Mouse (Mus musculus) megakaryocyte-erythroid progenitor cell, adult 5-6 weeks (primary cell): ENCODE results near the gene Pgc. TPM values are rescaled to one million over a fixed set of nuclear protein-coding genes. Genes with fewer than 3 reads are reported as not detected.

Source experiments
- ATAC-seq: replicated peaks from 2 replicates; pipeline ENCODE4 v1.8.0; 2016; ENCODE audit warnings: mild to moderate bottlenecking, inconsistent platforms; ENCODE audit not compliant: severe bottlenecking, poor library complexity, low FRiP score, low TSS enrichment
- total RNA-seq, 2 experiments: library from RNA; stranded (forward) in 1 of 2; stranded (reverse) in 1 of 2; fragments of 200-1000, 215-1000 nt in 1 of 2; fragments of >200 nt in 1 of 2; fragmentation: Nextera tagmentation in 1 of 2; gene quantifications; 2 replicates each; pipeline ENCODE4 v1.2.3; 2014 to 2017

Pgc gene
- total RNA-seq, 2 experiments from 2014 or later = not detected

DNA sequence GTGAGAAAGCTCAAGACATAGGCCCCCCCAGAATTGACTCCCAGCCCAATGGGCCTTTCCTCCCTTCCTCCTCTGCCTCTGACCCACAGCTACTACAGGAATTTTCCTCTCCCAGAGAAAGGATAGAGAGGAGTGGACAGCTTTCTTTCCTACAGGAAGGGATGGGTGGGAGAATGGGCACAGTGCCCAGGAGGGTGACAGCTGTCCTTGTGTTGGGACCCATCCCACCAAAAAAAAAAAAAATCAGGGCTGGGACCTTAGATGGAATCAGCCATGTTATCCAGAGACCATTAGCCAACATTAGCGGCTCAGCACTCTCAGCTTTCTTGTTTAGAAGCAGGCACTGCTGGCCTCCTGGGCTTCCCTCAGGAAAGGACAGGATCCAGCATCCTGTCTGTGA lies 20.4 kb upstream of the Pgc start:
- ATAC-seq = no peak

DNA sequence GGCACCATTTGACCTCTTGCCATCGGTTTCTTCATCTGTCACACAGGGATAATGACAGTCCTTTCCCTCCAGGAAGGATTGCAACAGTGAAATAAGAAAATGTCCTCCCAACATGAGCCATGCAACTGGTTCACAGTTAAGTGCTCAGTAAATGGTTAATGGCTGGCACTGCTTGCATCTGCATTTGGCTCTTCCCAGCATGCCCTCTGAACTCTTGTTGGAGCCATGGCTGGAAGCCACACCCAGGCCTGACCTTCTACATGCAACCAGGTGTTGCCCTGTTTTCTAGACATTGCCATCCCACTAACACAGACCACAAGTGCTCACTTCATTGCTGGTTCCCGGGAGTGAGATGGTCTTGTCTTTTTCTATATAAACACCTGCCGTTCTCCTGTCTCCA lies 18.7 kb upstream of the Pgc start:
- no peak for ATAC-seq

- ATAC-seq = no peak
Measured at GRCm38 (mm10) chr17:47708972-47709371, 17.7 kb upstream of the Pgc start.

GRCm38 (mm10) chr17:47710036-47710435 lies 16.6 kb upstream of the Pgc start:
- 0 out of 2 replicates have a peak, but pooled peaks have one; percentile 18 for ATAC-seq

GRCm38 (mm10) chr17:47711883-47712282 lies 14.8 kb upstream of the Pgc start:
- no peak for ATAC-seq

DNA sequence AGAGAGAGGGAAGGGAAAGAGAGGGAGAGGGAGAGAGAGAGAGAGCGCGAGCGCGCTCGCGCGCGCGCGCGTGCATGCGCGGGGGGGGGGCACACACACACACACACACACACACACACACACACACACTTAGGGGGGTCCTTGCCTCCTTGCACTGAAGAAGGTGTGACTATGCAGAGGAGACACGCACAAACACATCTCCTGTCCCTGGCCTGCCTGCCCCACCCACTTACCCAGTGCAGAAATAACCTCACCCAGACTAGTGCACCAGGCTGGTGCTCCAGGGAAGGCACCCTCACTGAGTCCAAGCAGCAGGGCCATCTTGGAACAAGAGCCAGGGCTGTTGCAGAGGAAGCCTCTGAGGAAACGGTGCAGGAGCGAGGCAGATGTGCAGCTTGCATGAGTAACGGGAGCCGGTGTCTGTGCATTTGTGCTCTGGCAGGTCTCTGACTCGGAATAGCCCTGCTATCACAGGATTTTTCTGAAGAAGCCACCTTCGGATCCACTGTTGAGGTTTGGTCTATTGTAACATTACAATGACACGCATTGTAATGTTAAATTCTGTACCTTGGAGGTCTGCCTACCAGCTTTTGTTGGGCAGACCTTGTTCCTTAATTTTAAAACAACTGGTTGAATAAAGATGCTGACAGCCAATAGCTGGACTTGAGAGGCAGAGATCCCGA lies 13.6 kb upstream of the Pgc start:
- ATAC-seq = no peak

DNA sequence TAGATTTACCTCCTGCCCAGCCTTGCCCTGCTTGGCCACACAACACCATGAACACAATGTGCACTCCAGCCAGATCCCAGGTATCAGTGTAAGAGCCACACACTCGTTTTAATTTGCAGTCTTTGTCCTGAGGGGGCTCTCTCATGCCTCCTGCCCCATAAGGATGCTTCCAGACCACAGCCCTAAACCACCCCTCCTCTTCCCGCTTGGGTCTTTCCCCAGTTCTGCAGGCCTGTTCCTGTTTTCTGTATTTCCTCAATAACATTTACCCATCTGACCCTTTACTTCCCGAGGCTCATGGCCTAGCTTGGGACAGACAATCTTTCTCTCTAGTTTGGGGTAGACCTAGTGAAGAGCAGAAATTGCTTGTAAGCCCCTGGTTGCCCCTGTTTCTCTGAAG lies 11.6 kb upstream of the Pgc start:
- ATAC-seq = no peak

GRCm38 (mm10) chr17:47721183-47721582 lies 5.5 kb upstream of the Pgc start:
- ATAC-seq = peak; percentile 86

GRCm38 (mm10) chr17:47730633-47731575 lies 4.3 kb downstream of the Pgc start:
- ATAC-seq = no peak

- no peak for ATAC-seq
Measured at GRCm38 (mm10) chr17:47735553-47736100, 9.0 kb downstream of the Pgc start.

GRCm38 (mm10) chr17:47736856-47737255 lies 10.2 kb downstream of the Pgc start, which contains the start of gene Tfeb:
Tfeb (plus strand) TSS chr17:47737030.
- ATAC-seq = peak; percentile 86

GRCm38 (mm10) chr17:47737271-47738065 lies 10.8 kb downstream of the Pgc start:
- ATAC-seq = peak; percentile 58

GRCm38 (mm10) chr17:47738066-47738878 lies 11.6 kb downstream of the Pgc start:
- 0 out of 2 replicates have a peak, but pooled peaks have one; percentile 17 for ATAC-seq

- ATAC-seq = no peak
Measured at GRCm38 (mm10) chr17:47738879-47739798, 12.5 kb downstream of the Pgc start.

DNA sequence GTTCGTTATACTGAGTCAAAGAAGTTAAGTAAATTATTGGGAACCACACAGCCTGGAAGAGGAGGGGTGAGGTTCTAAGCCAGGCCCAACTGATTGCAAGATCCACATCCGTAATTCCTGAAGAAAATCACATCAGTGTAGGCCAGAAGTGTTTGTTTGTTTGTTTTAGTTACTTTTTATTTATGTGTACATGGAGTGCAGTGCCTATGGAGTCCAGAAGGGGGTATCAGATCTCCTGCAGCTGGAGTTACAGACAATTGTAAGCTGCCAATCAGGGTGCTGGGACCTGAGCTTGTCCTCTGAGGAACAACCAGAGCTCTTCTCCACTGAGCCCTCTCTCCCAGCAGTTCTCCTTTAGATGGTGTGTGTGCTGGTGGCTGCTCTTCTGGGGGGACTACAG lies 13.5 kb downstream of the Pgc start:
- ATAC-seq = no peak

GRCm38 (mm10) chr17:47742991-47743734 lies 16.5 kb downstream of the Pgc start:
- ATAC-seq = peak; percentile 84

DNA sequence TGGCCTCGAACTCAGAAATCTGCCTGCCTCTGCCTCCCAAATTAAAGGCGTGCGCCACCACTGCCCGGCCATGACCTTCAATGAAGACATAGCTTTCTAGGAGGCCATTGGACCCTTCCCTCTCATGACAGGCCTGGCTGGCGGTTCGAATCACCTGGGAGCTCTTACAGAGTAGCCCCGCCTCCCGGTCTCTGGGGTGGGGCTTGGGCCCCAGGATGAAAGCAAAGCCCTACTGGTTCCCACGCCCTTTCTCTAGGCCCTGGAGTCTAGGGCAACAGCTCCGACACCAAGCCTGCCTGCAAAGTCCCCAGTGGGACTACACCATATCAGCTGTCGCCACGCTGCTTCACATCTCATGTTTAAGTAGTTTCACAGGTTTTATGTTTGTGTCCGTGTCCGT lies 17.4 kb downstream of the Pgc start:
- ATAC-seq = no peak
